In the genomic region with DNA sequence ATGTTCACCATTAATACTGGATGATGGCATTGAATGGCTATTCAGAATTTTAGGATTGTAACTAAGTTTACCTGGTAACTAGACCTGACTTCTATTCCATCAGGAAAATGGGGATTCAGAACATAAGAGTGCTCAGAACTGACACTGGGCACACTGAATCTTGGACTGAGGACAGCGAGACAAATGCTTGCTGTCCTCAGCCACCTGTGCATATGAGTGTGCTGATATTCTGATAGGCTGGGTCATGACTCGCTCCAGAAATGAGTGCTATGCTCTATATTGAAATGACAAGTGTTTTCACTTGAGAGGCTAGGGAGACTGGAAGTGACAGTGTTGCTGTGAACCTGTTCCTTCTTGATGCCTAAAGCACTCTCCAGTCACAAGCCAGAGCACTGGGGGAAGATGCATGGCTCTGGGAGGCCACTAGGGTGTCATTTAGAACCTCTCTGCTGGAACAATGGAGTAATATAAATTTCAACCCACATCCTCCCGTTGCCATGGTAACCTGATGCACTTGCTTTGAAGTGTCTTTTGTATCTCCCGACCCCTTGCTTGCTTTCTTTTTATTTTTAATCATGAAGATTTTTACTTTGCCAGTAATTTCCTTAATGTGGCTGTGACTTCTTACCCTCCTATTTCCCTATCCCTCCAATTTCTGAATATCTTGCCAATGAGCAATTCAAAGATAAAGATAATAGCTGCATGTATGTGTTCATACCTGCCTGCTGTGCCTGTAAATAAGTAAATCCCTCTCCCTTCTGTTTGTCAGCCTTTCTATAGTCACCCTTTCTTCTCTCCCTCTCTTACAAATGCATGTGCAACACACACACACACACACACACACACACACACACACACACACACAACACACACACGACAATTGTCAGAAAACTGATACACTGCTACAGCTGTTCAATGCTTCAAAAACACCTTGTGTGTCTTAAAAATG, we compare ENCODE assay signal across 9 mouse cellular contexts.
DNase-seq lines count a peak whose midpoint lies in the region; ATAC-seq lines count a peak whose summit lies in the region.
"Had no signal": no experiment of that assay in that cellular context is flagged by ENCODE, and none has a peak within 500 bp of the region (broad histone marks: within the 10 kb centered on the region; RNA-seq: fewer than 3 reads in every experiment).

No protein-coding gene starts in this region.

- peak; percentile 43 for DNase-seq in R1 (ENCODE audit: low read depth, low spot score)
- DNase-seq in cerebellum, adult 11 months: peak; percentile 3
- peak; percentile 78 for DNase-seq in forebrain, embryonic 14.5 days (ENCODE audit: low spot score)
- DNase-seq in urinary bladder, adult 2 months (ENCODE audit: low spot score): no peak
- no peak for DNase-seq in heart, adult 9 months (ENCODE audit: low spot score in 2 of 2)
- DNase-seq: thymus, postnatal 14 days had no signal

- no peak overlapping the region for H3K9ac ChIP-seq in forebrain, embryonic 14.5 days (ENCODE audit: low read length)
- H3K9ac ChIP-seq in midbrain, embryonic 15.5 days: no peak overlapping the region
- H3K9ac ChIP-seq: limb, embryonic 15.5 days had no signal

- H3K27me3 ChIP-seq in forebrain, embryonic 14.5 days (replicated peaks; ENCODE audit: control insufficient read depth, insufficient read depth, low read length): no peaks in the 10 kb centered on the region
- H3K27me3 ChIP-seq in midbrain, embryonic 15.5 days (replicated peaks): no peaks in the 10 kb centered on the region
- H3K27me3 ChIP-seq: limb, embryonic 15.5 days had no signal

- no peaks in the 10 kb centered on the region for H3K9me3 ChIP-seq in forebrain, embryonic 14.5 days (replicated peaks; ENCODE audit: control insufficient read depth, low read length)
- no peaks in the 10 kb centered on the region for H3K9me3 ChIP-seq in midbrain, embryonic 15.5 days
- H3K9me3 ChIP-seq: limb, embryonic 15.5 days had no signal

- H3K4me1 ChIP-seq in forebrain, embryonic 14.5 days (ENCODE audit: control insufficient read depth, insufficient read depth, low read length): no peaks in the 10 kb centered on the region
- peaks cover 15% of the 10 kb centered on the region for H3K4me1 ChIP-seq in midbrain, embryonic 15.5 days
- H3K4me1 ChIP-seq: limb, embryonic 15.5 days had no signal

- ATAC-seq in forebrain, embryonic 14.5 days: peak; percentile 74
- ATAC-seq in midbrain, embryonic 15.5 days (replicated peaks): peak; percentile 92
- no peak for ATAC-seq in erythroblast, adult 5-6 weeks (replicated peaks; ENCODE audit: low FRiP score, poor library complexity, severe bottlenecking)

- no peak overlapping the region for H3K27ac ChIP-seq in forebrain, embryonic 14.5 days (ENCODE audit: low read depth, low read length)
- H3K27ac ChIP-seq in midbrain, embryonic 15.5 days: peak overlapping the region; percentile 70
- H3K27ac ChIP-seq: limb, embryonic 15.5 days had no signal

- 60% methylated on average over 5 of the region's 5 CpGs for WGBS in forebrain, embryonic 14.5 days
- 46% methylated on average over 5 of the region's 5 CpGs for WGBS in midbrain, embryonic 15.5 days

- H3K4me3 ChIP-seq in forebrain, embryonic 14.5 days (ENCODE audit: low read depth, low read length): no peak overlapping the region
- no peak overlapping the region for H3K4me3 ChIP-seq in midbrain, embryonic 15.5 days
- H3K4me3 ChIP-seq: limb, embryonic 15.5 days had no signal

- no peak overlapping the region for H3K4me2 ChIP-seq in forebrain, embryonic 14.5 days (ENCODE audit: low read length)
- no peak overlapping the region for H3K4me2 ChIP-seq in midbrain, embryonic 15.5 days
- H3K4me2 ChIP-seq: limb, embryonic 15.5 days had no signal

- H3K36me3 ChIP-seq in forebrain, embryonic 14.5 days (ENCODE audit: control insufficient read depth, insufficient read depth, low read length): no peaks in the 10 kb centered on the region
- H3K36me3 ChIP-seq in midbrain, embryonic 15.5 days (replicated peaks): no peaks in the 10 kb centered on the region
- H3K36me3 ChIP-seq: limb, embryonic 15.5 days had no signal

Comparison
In these comparisons a context has a peak if more than half of its experiments do, and no peak if none do; other contexts are left out.
1. DNase-seq: peak in R1 (single experiment), cerebellum, adult 11 months (single experiment) and forebrain, embryonic 14.5 days (single experiment); none in urinary bladder, adult 2 months (single experiment) and heart, adult 9 months (0 of 2).